Mouse (Mus musculus) granulocyte monocyte progenitor cell, adult 5-6 weeks (primary cell): ENCODE results near the gene Txn1. TPM values are rescaled to one million over a fixed set of nuclear protein-coding genes. Genes with fewer than 3 reads are reported as not detected.
A peak's percentile ranks its signal among the peaks of the same experiment; 100 is the strongest.

Source experiments
- ATAC-seq: replicated peaks from 2 replicates; pipeline ENCODE4 v1.8.0; 2016; ENCODE audit warnings: mild to moderate bottlenecking, moderate TSS enrichment, inconsistent platforms; ENCODE audit not compliant: poor library complexity, severe bottlenecking
- total RNA-seq, 2 experiments: library from RNA; stranded (forward) in 1 of 2; stranded (reverse) in 1 of 2; fragments of 200-712, 200-1000 nt in 1 of 2; fragments of >200 nt in 1 of 2; fragmentation: Nextera tagmentation in 1 of 2; gene quantifications; 2 replicates each; pipeline ENCODE4 v1.2.3; 2014 to 2017

Gene Txn1
- total RNA-seq (2014; fragmentation: Nextera tagmentation) = 404 and 474 TPM in 2 replicates
- total RNA-seq (2017) = 150 and 201 TPM in 2 replicates

GRCm38 (mm10) chr4:57956029-57956960 is at the start of gene Txn1:
Txn1 (minus strand) TSS chr4:57956411.
- peak; percentile 73 for ATAC-seq

- ATAC-seq = no peak
Observed at GRCm38 (mm10) chr4:58003501-58003900, 47.3 kb upstream of the Txn1 start.

GRCm38 (mm10) chr4:57991425-57991824 is 35.2 kb upstream of the Txn1 start:
- ATAC-seq = no peak

- ATAC-seq = no peak
Observed at GRCm38 (mm10) chr4:57974400-57975117, 18.3 kb upstream of the Txn1 start.

- ATAC-seq = no peak
Observed at GRCm38 (mm10) chr4:57973592-57974268, 17.5 kb upstream of the Txn1 start.

- ATAC-seq = no peak
Observed at GRCm38 (mm10) chr4:57970285-57970684, 14.1 kb upstream of the Txn1 start.

GRCm38 (mm10) chr4:57967195-57967594 is 11.0 kb upstream of the Txn1 start:
- ATAC-seq = no peak

- no peak for ATAC-seq
Observed at GRCm38 (mm10) chr4:57965516-57965915, 9.3 kb upstream of the Txn1 start.

GRCm38 (mm10) chr4:57964143-57964542 is 7.9 kb upstream of the Txn1 start:
- ATAC-seq = no peak

- no peak for ATAC-seq
Observed at GRCm38 (mm10) chr4:57959056-57959455, 2.8 kb upstream of the Txn1 start.

GRCm38 (mm10) chr4:57958098-57958497 is 1.9 kb upstream of the Txn1 start:
- peak; percentile 23 for ATAC-seq

- ATAC-seq = no peak
Observed at GRCm38 (mm10) chr4:57957200-57958085, 1.2 kb upstream of the Txn1 start.

- peak; percentile 23 for ATAC-seq
Observed at GRCm38 (mm10) chr4:57955544-57955958, 660 bp downstream of the Txn1 start.

GRCm38 (mm10) chr4:57954991-57955390 is 1.2 kb downstream of the Txn1 start:
- no peak for ATAC-seq

- ATAC-seq = no peak
Observed at GRCm38 (mm10) chr4:57954580-57954979, 1.6 kb downstream of the Txn1 start.

GRCm38 (mm10) chr4:57953796-57954195 is 2.4 kb downstream of the Txn1 start:
- ATAC-seq = no peak

GRCm38 (mm10) chr4:57952891-57953290 is 3.3 kb downstream of the Txn1 start:
- ATAC-seq = no peak

GRCm38 (mm10) chr4:57952416-57952815 is 3.8 kb downstream of the Txn1 start:
- ATAC-seq = 0 out of 2 replicates have a peak, but pooled peaks have one; percentile 4

GRCm38 (mm10) chr4:57949866-57950265 is 6.3 kb downstream of the Txn1 start:
- no peak for ATAC-seq

- no peak for ATAC-seq
Observed at GRCm38 (mm10) chr4:57947476-57947875, 8.7 kb downstream of the Txn1 start.
